Mouse (Mus musculus) stomach, postnatal 0 days (tissue): ENCODE results near the gene Emp3.

ENCODE experiments used
- CTCF ChIP-seq: IDR thresholded peaks from 2 replicates; pipeline ENCODE4 v1.5.1; 2016; ENCODE audit warnings: antibody characterized with exemption, low read depth, mild to moderate bottlenecking, moderate library complexity
- EP300 ChIP-seq: optimal IDR thresholded peaks from 2 replicates; pipeline ENCODE3; 2016; ENCODE audit warnings: antibody characterized with exemption

DNA sequence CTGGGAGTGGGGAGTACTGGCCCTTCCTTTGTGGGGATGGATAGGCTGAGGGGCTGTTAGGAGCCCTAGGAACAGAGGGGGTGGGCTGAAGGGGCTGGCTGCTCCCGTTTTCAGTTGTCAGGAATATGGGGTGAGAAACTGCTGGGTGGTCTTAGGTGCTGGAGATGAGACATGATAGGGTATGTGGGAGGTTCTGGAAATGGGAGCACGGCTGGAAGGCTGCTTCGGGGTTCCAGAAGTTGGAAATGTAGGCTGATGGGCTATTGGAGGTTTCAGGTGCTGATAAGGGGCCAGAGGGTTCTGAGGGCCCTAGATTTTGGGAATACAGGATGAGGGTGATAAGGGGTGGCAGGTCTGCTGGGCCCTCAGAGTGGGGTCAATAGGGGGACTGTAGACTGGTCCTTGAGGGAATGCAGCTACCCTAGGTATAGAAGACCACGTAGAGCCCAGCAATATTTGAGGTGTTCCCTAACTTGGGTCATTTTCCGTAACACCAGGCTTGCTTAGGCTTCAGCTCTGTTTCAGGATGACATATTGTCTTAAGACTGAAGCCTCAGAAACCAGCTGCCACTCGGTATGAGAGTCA, 25.2 kb downstream of the Emp3 start:
- TF ChIP-seq EP300 (no peak), CTCF (no peak)
